Mouse (Mus musculus): Measurements from ENCODE around the gene Rnf39. TPM values are rescaled to one million over a fixed set of nuclear protein-coding genes. Genes with fewer than 3 reads are reported as not detected.

Gene Rnf39
- polyA plus RNA-seq, 1 experiment from 2014 or later, result 0.73 TPM

Other genes with a start within 250 kb of the Rnf39 start
- gene H2-M10.5, start 170.0 kb upstream of the Rnf39 start, polyA plus RNA-seq (2016; fragmentation: Nextera tagmentation; extraction: Ambion mirVana), result not detected in 2 replicates
- not detected in 2 replicates for gene H2-M10.6, start 130.7 kb upstream of the Rnf39 start, polyA plus RNA-seq (2016; fragmentation: Nextera tagmentation; extraction: Ambion mirVana)
- gene Trim26, start 105.8 kb upstream of the Rnf39 start, polyA plus RNA-seq (2016; fragmentation: Nextera tagmentation; extraction: Ambion mirVana), result 49.5 and 57.3 TPM in 2 replicates
- 0.15 and 0.41 TPM in 2 replicates for gene Trim15, start 75.7 kb upstream of the Rnf39 start, polyA plus RNA-seq (2016; fragmentation: Nextera tagmentation; extraction: Ambion mirVana)
- gene Trim10, start 73.3 kb upstream of the Rnf39 start, polyA plus RNA-seq (2016; fragmentation: Nextera tagmentation; extraction: Ambion mirVana), result 5.8 and 6.7 TPM in 2 replicates
- gene Trim40, start 52.8 kb upstream of the Rnf39 start, polyA plus RNA-seq (2016; fragmentation: Nextera tagmentation; extraction: Ambion mirVana), result not detected in 2 replicates
- gene Trim31, start 44.8 kb upstream of the Rnf39 start, polyA plus RNA-seq (2016; fragmentation: Nextera tagmentation; extraction: Ambion mirVana), result not detected in 2 replicates
- 109 and 116 TPM in 2 replicates for gene Ppp1r11, start 8.8 kb downstream of the Rnf39 start, polyA plus RNA-seq (2016; fragmentation: Nextera tagmentation; extraction: Ambion mirVana)
- gene Znrd1, start 15.6 kb downstream of the Rnf39 start, polyA plus RNA-seq (2016; fragmentation: Nextera tagmentation; extraction: Ambion mirVana), result 114 and 115 TPM in 2 replicates
- 7.0 and 7.4 TPM in 2 replicates for gene Znrd1as, start 15.7 kb downstream of the Rnf39 start, polyA plus RNA-seq (2016; fragmentation: Nextera tagmentation; extraction: Ambion mirVana)
- gene 2410137M14Rik, start 38.3 kb downstream of the Rnf39 start, polyA plus RNA-seq (2016; fragmentation: Nextera tagmentation; extraction: Ambion mirVana), result not detected in 2 replicates
- 1.4 and 1.9 TPM in 2 replicates for gene H2-M5, start 46.6 kb downstream of the Rnf39 start, polyA plus RNA-seq (2016; fragmentation: Nextera tagmentation; extraction: Ambion mirVana)
- 124 and 130 TPM in 2 replicates for gene Zfp57, start 58.2 kb downstream of the Rnf39 start, polyA plus RNA-seq (2016; fragmentation: Nextera tagmentation; extraction: Ambion mirVana)
- 0.24 TPM in 1 of 2 replicates, not detected in the other for gene Mog, start 80.5 kb downstream of the Rnf39 start, polyA plus RNA-seq (2016; fragmentation: Nextera tagmentation; extraction: Ambion mirVana)
- 18.0 and 18.1 TPM in 2 replicates for gene Gabbr1, start 103.0 kb downstream of the Rnf39 start, polyA plus RNA-seq (2016; fragmentation: Nextera tagmentation; extraction: Ambion mirVana)
- 0.08 TPM in 1 of 2 replicates, not detected in the other for gene Olfr90, start 145.6 kb downstream of the Rnf39 start, polyA plus RNA-seq (2016; fragmentation: Nextera tagmentation; extraction: Ambion mirVana)
- not detected in 2 replicates for gene Olfr91, start 155.4 kb downstream of the Rnf39 start, polyA plus RNA-seq (2016; fragmentation: Nextera tagmentation; extraction: Ambion mirVana)
- gene Olfr92, start 177.2 kb downstream of the Rnf39 start, polyA plus RNA-seq (2016; fragmentation: Nextera tagmentation; extraction: Ambion mirVana), result not detected in 2 replicates
- not detected in 2 replicates for gene Olfr93, start 218.6 kb downstream of the Rnf39 start, polyA plus RNA-seq (2016; fragmentation: Nextera tagmentation; extraction: Ambion mirVana)